Mouse (Mus musculus) stomach, embryonic 16.5 days (tissue): ENCODE measurements at regions not wholly inside any gene's neighbourhood (a gene's known extent, or its start where the extent isn't known, plus 50 kb on each side); places are given as distances from the start of the nearest gene placed in this dataset.

ENCODE experiments used
- ATAC-seq: fragments of 200-750 bp; cut with Nextera tagmentation; 2 replicates; pipeline ENCODE4 v1.8.0; 2017; ENCODE audit warnings: moderate number of reproducible peaks, moderate TSS enrichment; ENCODE audit not compliant: insufficient read depth, low FRiP score
- H3K27ac ChIP-seq: fragments of 300-500 bp; sonication (generic); 2 replicates; pipeline ENCODE4 v1.5.1; 2014; ENCODE audit warnings: low read length
- H3K27me3 ChIP-seq: fragments of 300-500 bp; sonication (generic); 2 replicates; pipeline ENCODE4 v1.6.1; 2014; ENCODE audit warnings: low read length, control low read depth, mixed read lengths; ENCODE audit not compliant: control insufficient read depth, insufficient read depth
- H3K36me3 ChIP-seq: fragments of 300-500 bp; sonication (generic); 2 replicates; pipeline ENCODE4 v1.6.1; 2014; ENCODE audit warnings: low read length; ENCODE audit not compliant: control insufficient read depth, insufficient read depth
- H3K4me1 ChIP-seq: fragments of 300-500 bp; sonication (generic); 2 replicates; pipeline ENCODE4 v1.6.1; 2014; ENCODE audit warnings: low read length, control low read depth, mixed read lengths; ENCODE audit not compliant: control insufficient read depth, insufficient read depth
- H3K4me2 ChIP-seq: fragments of 300-500 bp; sonication (generic); 2 replicates; pipeline ENCODE4 v1.6.1; 2014; ENCODE audit warnings: low read depth, low read length, mixed read lengths
- H3K4me3 ChIP-seq: fragments of 300-500 bp; sonication (generic); replicated peaks from 2 replicates; pipeline ENCODE4 v1.5.1; 2014; ENCODE audit warnings: mild to moderate bottlenecking, low read length
- H3K9ac ChIP-seq: fragments of 300-500 bp; sonication (generic); 2 replicates; pipeline ENCODE4 v1.6.1; 2014; ENCODE audit warnings: low read length
- H3K9me3 ChIP-seq: fragments of 300-500 bp; sonication (generic); replicated peaks from 2 replicates; pipeline ENCODE4 v1.6.1; 2016; ENCODE audit warnings: low read length, control low read depth; ENCODE audit not compliant: control insufficient read depth
- WGBS: fragments of 180-500 bp; shearing (Covaris S2); extraction: QIAGEN DNeasy Blood & Tissue Kit; methylation state at CpG from one replicate; pipeline ENCODE4 v1.1.7; 2014; 5-methylcytosine and 5-hydroxymethylcytosine counted together

GRCm38 (mm10) chr6:140816359-140816758 lies 87.3 kb downstream of the Gm11077 start:
- Histone ChIP-seq H3K36me3 (no peaks in the 10 kb centered on the region), H3K4me1 (no peaks in the 10 kb centered on the region; the same call in 1 of the 2 replicates), H3K4me3 (no peak overlapping the region), H3K9ac (no peak overlapping the region), H3K27ac (no peak overlapping the region), H3K4me2 (no peak overlapping the region), H3K27me3 (no peaks in the 10 kb centered on the region), H3K9me3 (no peaks in the 10 kb centered on the region)
- ATAC-seq, result no peak
- WGBS, result 50% methylated on average over 1 of the region's 1 CpGs

GRCm38 (mm10) chr6:140816831-140817230 lies 87.7 kb downstream of the Gm11077 start:
- H3K36me3 ChIP-seq, result no peaks in the 10 kb centered on the region
- WGBS, result 22% methylated on average over 6 of the region's 6 CpGs
- no peak for ATAC-seq

GRCm38 (mm10) chr6:140819451-140819878 lies 90.4 kb downstream of the Gm11077 start:
- peak; percentile 17; the same call in 1 of the 2 replicates for ATAC-seq

More at GRCm38 (mm10) chr6:140816831-140817230, 87.7 kb downstream of the Gm11077 start:
- Histone ChIP-seq H3K9ac (no peak overlapping the region), H3K9me3 (no peaks in the 10 kb centered on the region), H3K4me1 (no peaks in the 10 kb centered on the region; the same call in 1 of the 2 replicates), H3K27ac (no peak overlapping the region), H3K4me2 (no peak overlapping the region), H3K27me3 (no peaks in the 10 kb centered on the region), H3K4me3 (no peak overlapping the region)

GRCm38 (mm10) chr6:140826522-140826921 lies 97.4 kb downstream of the Gm11077 start:
- H3K9ac ChIP-seq, result no peak overlapping the region
- no peak overlapping the region for H3K27ac ChIP-seq
- H3K27me3 ChIP-seq, result no peaks in the 10 kb centered on the region
- no peaks in the 10 kb centered on the region for H3K4me1 ChIP-seq
- no peak overlapping the region for H3K4me2 ChIP-seq
- no peak for ATAC-seq
- no peaks in the 10 kb centered on the region for H3K9me3 ChIP-seq
- H3K36me3 ChIP-seq, result no peaks in the 10 kb centered on the region
- H3K4me3 ChIP-seq, result no peak overlapping the region

More at GRCm38 (mm10) chr6:140819451-140819878, 90.4 kb downstream of the Gm11077 start:
- H3K36me3 ChIP-seq, result no peaks in the 10 kb centered on the region
- no peaks in the 10 kb centered on the region for H3K27me3 ChIP-seq
- H3K4me1 ChIP-seq, result no peaks in the 10 kb centered on the region; the same call in 1 of the 2 replicates
- H3K9ac ChIP-seq, result no peak overlapping the region
- WGBS, result 55% methylated on average over 8 of the region's 8 CpGs
- no peak overlapping the region for H3K4me2 ChIP-seq
- H3K27ac ChIP-seq, result no peak overlapping the region
- no peaks in the 10 kb centered on the region for H3K9me3 ChIP-seq
- no peak overlapping the region for H3K4me3 ChIP-seq

- H3K27ac ChIP-seq, result no peak overlapping the region
- H3K36me3 ChIP-seq, result no peaks in the 10 kb centered on the region
- no peaks in the 10 kb centered on the region for H3K9me3 ChIP-seq
- H3K9ac ChIP-seq, result no peak overlapping the region
- H3K27me3 ChIP-seq, result no peaks in the 10 kb centered on the region
- no peak overlapping the region for H3K4me3 ChIP-seq
- no peak overlapping the region for H3K4me2 ChIP-seq
- no peak for ATAC-seq
- H3K4me1 ChIP-seq, result no peaks in the 10 kb centered on the region
These were observed 98.6 kb downstream of the Gm11077 start for GRCm38 (mm10) chr6:140827651-140828050.

- Histone ChIP-seq H3K4me3 (no peak overlapping the region), H3K27me3 (no peaks in the 10 kb centered on the region), H3K4me1 (no peaks in the 10 kb centered on the region), H3K9me3 (no peaks in the 10 kb centered on the region), H3K4me2 (no peak overlapping the region), H3K9ac (no peak overlapping the region), H3K36me3 (no peaks in the 10 kb centered on the region), H3K27ac (no peak overlapping the region)
- 76% methylated on average over 8 of the region's 8 CpGs for WGBS
- ATAC-seq, result no peak
These were observed 114.4 kb downstream of the Gm11077 start for GRCm38 (mm10) chr6:140843292-140843991.

GRCm38 (mm10) chr6:140847165-140847564 lies 118.1 kb downstream of the Gm11077 start:
- WGBS, result 85% methylated on average over 3 of the region's 3 CpGs
- Histone ChIP-seq H3K4me3 (no peak overlapping the region), H3K9ac (no peak overlapping the region), H3K4me2 (no peak overlapping the region), H3K36me3 (no peaks in the 10 kb centered on the region), H3K27ac (no peak overlapping the region), H3K9me3 (no peaks in the 10 kb centered on the region), H3K27me3 (no peaks in the 10 kb centered on the region), H3K4me1 (no peaks in the 10 kb centered on the region)
- ATAC-seq, result no peak

- no peak for ATAC-seq
- 87% methylated on average over 5 of the region's 5 CpGs for WGBS
- Histone ChIP-seq H3K4me2 (no peak overlapping the region), H3K27me3 (no peaks in the 10 kb centered on the region), H3K4me3 (no peak overlapping the region), H3K36me3 (no peaks in the 10 kb centered on the region), H3K9ac (no peak overlapping the region), H3K4me1 (no peaks in the 10 kb centered on the region), H3K27ac (no peak overlapping the region), H3K9me3 (no peaks in the 10 kb centered on the region)
These were observed 123.3 kb downstream of the Gm11077 start for GRCm38 (mm10) chr6:140852420-140852819.

- Histone ChIP-seq H3K4me3 (no peak overlapping the region), H3K27me3 (no peaks in the 10 kb centered on the region), H3K4me2 (no peak overlapping the region), H3K9ac (no peak overlapping the region), H3K4me1 (no peaks in the 10 kb centered on the region), H3K27ac (no peak overlapping the region), H3K36me3 (no peaks in the 10 kb centered on the region), H3K9me3 (no peaks in the 10 kb centered on the region)
- 47% methylated on average over 5 of the region's 5 CpGs for WGBS
- ATAC-seq, result no peak
These were observed 124.4 kb downstream of the Gm11077 start for GRCm38 (mm10) chr6:140853508-140853907.
